Mouse (Mus musculus): Measurements from ENCODE around the gene Dnaaf3.
A peak's percentile ranks its signal among the peaks of the same experiment; 100 is the strongest.

The Dnaaf3 gene

DNA sequence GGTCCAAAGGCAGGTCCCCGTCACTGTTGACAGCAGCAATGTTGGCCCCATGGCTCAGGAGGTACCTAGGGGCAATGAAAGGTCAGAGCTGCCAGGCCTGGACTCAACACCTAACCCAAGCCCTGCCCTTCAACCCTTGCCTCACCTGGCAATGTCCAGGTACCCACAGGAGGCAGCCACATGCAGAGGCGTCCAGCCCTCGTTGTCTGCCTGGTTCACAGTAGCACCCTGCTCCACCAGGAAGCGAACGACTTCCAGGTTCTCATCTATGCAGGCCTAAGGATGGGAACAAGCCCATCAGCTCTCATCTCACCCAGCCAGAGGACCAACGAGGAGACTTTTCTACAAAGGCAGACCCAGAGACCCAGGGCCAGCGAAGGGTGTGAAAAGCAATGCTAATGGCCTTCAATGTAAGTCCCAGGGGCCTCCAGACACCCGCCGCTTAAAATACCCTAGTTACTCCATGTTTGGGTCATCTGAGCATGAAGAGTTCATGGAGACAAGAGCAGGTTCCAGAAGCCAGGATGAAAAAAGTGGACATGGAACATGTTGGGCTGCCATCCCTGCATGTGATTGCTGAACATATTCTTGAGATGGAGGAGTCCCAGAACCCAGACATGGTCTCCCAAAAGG lies 34.9 kb downstream of the Dnaaf3 start:
- no peak for DNase-seq

DNA sequence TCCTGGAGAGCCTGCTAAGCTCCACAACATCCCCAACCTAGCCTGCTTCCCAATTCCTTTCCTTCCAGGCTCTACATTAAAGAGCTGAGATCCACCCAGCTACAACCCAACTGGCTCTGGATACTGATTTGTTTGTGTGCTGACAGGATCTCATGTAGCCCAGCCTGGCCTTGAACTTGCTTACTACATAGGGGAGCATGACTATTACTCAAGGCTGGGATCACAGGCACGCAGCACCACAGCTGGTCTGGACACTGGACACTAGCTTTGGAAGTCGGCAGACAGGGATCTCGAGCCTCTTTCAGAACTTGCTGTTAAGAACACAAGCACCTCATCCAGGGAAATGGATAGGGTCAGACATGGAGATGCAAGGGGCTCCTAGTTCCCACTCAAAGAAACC lies 35.8 kb downstream of the Dnaaf3 start:
- no peak for DNase-seq

DNA sequence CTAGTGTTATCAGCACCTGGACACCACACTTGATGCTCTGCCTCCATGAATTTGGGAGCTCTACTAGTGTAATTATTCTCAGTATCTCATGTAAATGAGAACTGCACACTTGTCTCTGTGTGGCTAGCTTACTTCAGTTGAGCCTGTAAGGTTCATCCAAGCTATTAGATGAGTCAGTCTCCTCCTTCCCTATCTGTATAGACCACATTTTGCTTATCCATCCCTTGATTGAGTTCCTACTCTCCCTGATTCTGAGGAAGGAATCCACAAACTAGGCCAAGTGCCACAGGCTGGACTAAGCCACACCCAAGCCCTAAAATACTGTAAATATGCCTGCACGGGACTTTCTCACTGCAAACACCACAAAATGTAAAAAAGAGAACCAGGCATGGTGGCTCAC lies 38.3 kb downstream of the Dnaaf3 start:
- DNase-seq: no peak

- no peak for DNase-seq
Measured at GRCm38 (mm10) chr7:4492284-4493224, 39.7 kb downstream of the Dnaaf3 start.

GRCm38 (mm10) chr7:4491308-4491707 lies 40.9 kb downstream of the Dnaaf3 start:
- no peak for DNase-seq

GRCm38 (mm10) chr7:4482281-4482680 lies 50.0 kb downstream of the Dnaaf3 start:
- no peak for DNase-seq

- no peak for DNase-seq
Measured at GRCm38 (mm10) chr7:4479674-4480073, 52.6 kb downstream of the Dnaaf3 start.

GRCm38 (mm10) chr7:4478796-4479291 lies 53.4 kb downstream of the Dnaaf3 start:
- no peak for DNase-seq

DNA sequence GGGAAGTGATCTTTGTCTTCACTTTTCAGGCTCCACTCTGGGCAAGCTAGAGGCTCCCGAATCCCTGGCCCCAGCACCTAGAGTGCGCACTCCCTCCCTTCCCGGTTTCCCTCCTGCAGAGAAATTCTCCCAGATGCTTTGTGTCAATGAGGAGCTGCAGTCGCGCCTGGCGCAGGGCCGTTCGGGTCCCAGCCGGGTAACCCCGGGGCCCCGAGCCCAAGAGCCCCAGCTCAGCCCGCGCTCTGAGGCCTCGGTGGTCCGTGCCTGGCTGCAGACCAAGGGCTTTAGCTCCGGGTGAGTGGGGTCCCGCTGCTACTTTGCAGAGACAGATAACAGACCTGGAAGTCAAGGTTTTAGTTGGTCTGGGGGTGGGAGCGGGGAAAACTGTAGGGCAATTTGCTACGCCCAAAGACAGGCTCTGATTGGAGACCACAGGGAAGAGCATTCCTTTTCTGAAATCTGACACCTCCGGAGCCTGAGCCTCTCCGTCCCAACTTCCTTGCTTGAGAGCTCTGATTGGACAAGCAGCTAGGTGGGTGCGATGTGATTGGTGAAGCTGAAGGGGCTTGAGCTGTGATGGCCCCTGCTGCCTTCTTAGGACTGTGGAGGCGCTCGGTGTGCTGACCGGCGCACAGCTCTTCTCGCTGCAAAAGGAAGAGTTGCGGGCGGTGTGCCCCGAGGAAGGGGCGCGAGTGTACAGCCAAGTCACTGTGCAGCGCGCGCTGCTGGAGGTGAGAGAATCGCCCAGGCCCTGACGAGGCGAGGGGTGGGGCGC lies 54.0 kb downstream of the Dnaaf3 start:
- DNase-seq: peak; percentile 68

GRCm38 (mm10) chr7:4473940-4474339 lies 58.3 kb downstream of the Dnaaf3 start:
- DNase-seq: no peak

Measured in layer of hippocampus, adult 9-11 months (tissue).